Mouse (Mus musculus): ENCODE measurements around the gene Csnk1e. TPM values are rescaled to one million over a fixed set of nuclear protein-coding genes. Genes with fewer than 3 reads are reported as not detected.

Gene Csnk1e
- polyA plus RNA-seq, 1 experiment from 2014 or later = 267 TPM

GRCm38 (mm10) chr15:79381644-79382043 lies 73.7 kb downstream of the Csnk1e start:
- H3K9me3 ChIP-seq = no peaks in the 10 kb centered on the region
- peaks cover 17% of the 10 kb centered on the region for H3K36me3 ChIP-seq (replicated peaks)
- H3K27me3 ChIP-seq = no peaks in the 10 kb centered on the region
- peaks cover 7% of the 10 kb centered on the region; the same call in 1 of the 2 replicates for H3K4me1 ChIP-seq
- no peak overlapping the region for H3K9ac ChIP-seq
- 90% methylated on average over 9 of the region's 9 CpGs for WGBS
- no peak overlapping the region for H3K4me2 ChIP-seq
- H3K4me3 ChIP-seq (replicated peaks) = no peak overlapping the region
- no peak for ATAC-seq (ENCODE audit: low FRiP score)
- H3K27ac ChIP-seq = no peak overlapping the region

DNA sequence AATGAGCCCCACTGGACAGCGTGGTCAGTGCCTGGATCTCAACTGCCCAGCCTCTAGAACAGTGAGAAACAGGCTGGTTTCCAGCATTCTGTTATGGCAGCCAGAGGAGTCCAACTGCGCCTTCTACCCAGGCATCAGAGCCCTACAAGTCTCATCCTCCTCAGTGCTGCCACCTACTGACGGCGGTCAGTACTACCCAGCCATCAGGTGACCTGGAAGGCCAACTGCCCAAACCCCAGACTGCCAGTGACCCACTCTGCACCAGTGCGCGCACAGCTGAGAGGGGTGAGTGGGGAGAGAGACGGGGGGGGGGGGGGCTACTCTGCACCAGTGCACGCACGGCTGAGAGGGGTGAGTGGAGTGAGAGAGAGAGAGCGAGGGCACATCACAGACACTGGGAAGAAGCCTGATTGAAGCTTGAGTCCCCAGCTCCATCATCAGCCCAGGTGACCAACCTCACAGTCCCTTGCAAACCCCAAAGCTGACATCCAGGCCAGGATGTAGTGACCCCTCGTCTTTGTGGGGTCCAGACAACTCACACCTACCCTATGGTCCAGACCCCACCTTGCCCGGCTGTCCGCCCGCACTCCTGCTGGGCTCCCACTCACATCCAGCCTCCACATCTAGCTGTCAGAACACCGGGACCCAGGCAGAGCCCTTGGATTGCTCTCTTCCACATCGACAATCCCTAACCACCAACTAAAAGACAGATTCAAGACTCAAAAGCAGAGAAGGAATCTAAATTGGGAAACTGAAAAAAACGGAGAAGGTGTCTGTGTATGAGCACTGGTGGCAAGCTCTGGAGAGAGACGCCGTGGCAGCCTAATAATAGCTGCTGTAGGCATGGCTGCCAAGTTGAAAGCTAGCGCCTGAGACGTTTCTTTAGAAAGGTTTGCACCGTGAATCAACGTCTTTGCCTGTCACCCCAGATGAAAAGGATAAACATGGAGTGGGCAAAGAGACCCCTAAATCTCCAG lies 74.6 kb downstream of the Csnk1e start:
- H3K9me3 ChIP-seq = no peaks in the 10 kb centered on the region
- no peak for ATAC-seq (ENCODE audit: low FRiP score)
- H3K27me3 ChIP-seq = no peaks in the 10 kb centered on the region
- peaks cover 7% of the 10 kb centered on the region; the same call in 1 of the 2 replicates for H3K4me1 ChIP-seq
- no peak overlapping the region for H3K9ac ChIP-seq
- H3K4me2 ChIP-seq = no peak overlapping the region
- H3K4me3 ChIP-seq (replicated peaks) = no peak overlapping the region
- 55% methylated on average over 23 of the region's 23 CpGs for WGBS
- no peak overlapping the region for H3K27ac ChIP-seq
- H3K36me3 ChIP-seq (replicated peaks) = peaks cover 24% of the 10 kb centered on the region

GRCm38 (mm10) chr15:79379658-79380057 lies 75.7 kb downstream of the Csnk1e start:
- Histone ChIP-seq H3K9me3 (no peaks in the 10 kb centered on the region), H3K4me2 (no peak overlapping the region), H3K9ac (no peak overlapping the region), H3K4me1 (peaks cover 12% of the 10 kb centered on the region; the same call in 1 of the 2 replicates), H3K4me3 (replicated peaks) (no peak overlapping the region), H3K27ac (no peak overlapping the region), H3K27me3 (no peaks in the 10 kb centered on the region), H3K36me3 (replicated peaks) (peaks cover 28% of the 10 kb centered on the region)
- ATAC-seq (ENCODE audit: low FRiP score) = no peak
- WGBS = 92% methylated on average over 7 of the region's 7 CpGs

GRCm38 (mm10) chr15:79378608-79379007 lies 76.8 kb downstream of the Csnk1e start:
- WGBS = 92% methylated on average over 10 of the region's 10 CpGs
- no peak for ATAC-seq (ENCODE audit: low FRiP score)
- Histone ChIP-seq H3K9ac (no peak overlapping the region), H3K4me1 (peaks cover 12% of the 10 kb centered on the region; the same call in 1 of the 2 replicates), H3K4me2 (no peak overlapping the region), H3K27me3 (no peaks in the 10 kb centered on the region), H3K36me3 (replicated peaks) (peaks cover 37% of the 10 kb centered on the region), H3K9me3 (no peaks in the 10 kb centered on the region), H3K27ac (no peak overlapping the region), H3K4me3 (replicated peaks) (no peak overlapping the region)

DNA sequence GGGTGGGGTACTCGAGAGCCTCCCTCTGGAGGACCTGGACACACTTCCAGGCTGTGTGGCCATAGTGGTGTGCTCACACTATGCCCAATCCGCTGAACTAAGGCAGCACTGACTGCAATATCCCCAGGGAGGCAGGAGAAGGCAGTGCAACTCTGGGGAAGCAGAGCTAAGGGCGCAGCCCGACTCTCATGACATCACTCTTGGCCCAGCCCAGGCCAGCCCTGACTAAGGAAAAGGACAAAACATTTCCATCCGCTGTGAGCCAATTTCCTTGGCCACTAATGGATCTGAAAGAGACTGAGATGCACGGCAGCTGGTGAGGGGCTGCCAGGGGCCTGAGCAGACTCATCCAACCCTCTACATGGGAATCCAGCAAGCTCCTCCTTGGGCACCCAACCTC lies 77.7 kb downstream of the Csnk1e start:
- ATAC-seq (ENCODE audit: low FRiP score) = no peak
- no peak overlapping the region for H3K27ac ChIP-seq
- no peak overlapping the region for H3K4me2 ChIP-seq
- peaks cover 12% of the 10 kb centered on the region; the same call in 1 of the 2 replicates for H3K4me1 ChIP-seq
- 95% methylated on average over 6 of the region's 6 CpGs for WGBS
- H3K27me3 ChIP-seq = no peaks in the 10 kb centered on the region
- H3K9ac ChIP-seq = no peak overlapping the region
- H3K9me3 ChIP-seq = no peaks in the 10 kb centered on the region
- peaks cover 45% of the 10 kb centered on the region for H3K36me3 ChIP-seq (replicated peaks)
- no peak overlapping the region for H3K4me3 ChIP-seq (replicated peaks)

DNA sequence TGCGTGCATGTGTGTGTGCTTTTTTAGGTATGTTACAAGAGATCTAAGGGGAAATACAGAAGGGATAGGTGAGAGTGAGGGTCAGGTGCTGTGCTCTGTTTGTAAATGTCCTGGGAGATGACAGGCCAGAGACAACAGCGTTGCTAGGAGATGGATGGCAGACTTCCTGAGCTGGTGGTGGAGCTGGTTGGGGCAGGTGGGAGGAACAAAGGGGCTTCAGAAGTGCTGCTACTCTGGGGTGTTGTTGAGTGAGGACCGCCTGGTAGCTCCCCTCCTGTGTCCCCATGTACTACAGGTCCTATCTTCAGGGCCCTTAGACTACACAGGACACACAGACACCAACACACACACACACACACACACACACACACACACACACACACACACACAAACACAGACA lies 80.6 kb downstream of the Csnk1e start:
- Histone ChIP-seq H3K9me3 (no peaks in the 10 kb centered on the region), H3K27me3 (no peaks in the 10 kb centered on the region), H3K4me3 (replicated peaks) (no peak overlapping the region), H3K27ac (no peak overlapping the region), H3K9ac (no peak overlapping the region), H3K4me2 (no peak overlapping the region), H3K4me1 (0 out of 2 replicates have a peak, but pooled peaks cover 5% of the 10 kb centered on the region), H3K36me3 (replicated peaks) (peaks cover 64% of the 10 kb centered on the region)
- ATAC-seq (ENCODE audit: low FRiP score) = no peak
- WGBS = 59% methylated on average over 3 of the region's 3 CpGs

- Histone ChIP-seq H3K4me1 (0 out of 2 replicates have a peak, but pooled peaks cover 5% of the 10 kb centered on the region), H3K27ac (no peak overlapping the region), H3K9me3 (no peaks in the 10 kb centered on the region), H3K4me3 (replicated peaks) (no peak overlapping the region), H3K4me2 (no peak overlapping the region), H3K9ac (no peak overlapping the region), H3K36me3 (replicated peaks) (peaks cover 69% of the 10 kb centered on the region), H3K27me3 (no peaks in the 10 kb centered on the region)
- 78% methylated on average over 7 of the region's 7 CpGs for WGBS
- ATAC-seq (ENCODE audit: low FRiP score) = no peak
These were observed 85.0 kb downstream of the Csnk1e start for GRCm38 (mm10) chr15:79370281-79370843.

DNA sequence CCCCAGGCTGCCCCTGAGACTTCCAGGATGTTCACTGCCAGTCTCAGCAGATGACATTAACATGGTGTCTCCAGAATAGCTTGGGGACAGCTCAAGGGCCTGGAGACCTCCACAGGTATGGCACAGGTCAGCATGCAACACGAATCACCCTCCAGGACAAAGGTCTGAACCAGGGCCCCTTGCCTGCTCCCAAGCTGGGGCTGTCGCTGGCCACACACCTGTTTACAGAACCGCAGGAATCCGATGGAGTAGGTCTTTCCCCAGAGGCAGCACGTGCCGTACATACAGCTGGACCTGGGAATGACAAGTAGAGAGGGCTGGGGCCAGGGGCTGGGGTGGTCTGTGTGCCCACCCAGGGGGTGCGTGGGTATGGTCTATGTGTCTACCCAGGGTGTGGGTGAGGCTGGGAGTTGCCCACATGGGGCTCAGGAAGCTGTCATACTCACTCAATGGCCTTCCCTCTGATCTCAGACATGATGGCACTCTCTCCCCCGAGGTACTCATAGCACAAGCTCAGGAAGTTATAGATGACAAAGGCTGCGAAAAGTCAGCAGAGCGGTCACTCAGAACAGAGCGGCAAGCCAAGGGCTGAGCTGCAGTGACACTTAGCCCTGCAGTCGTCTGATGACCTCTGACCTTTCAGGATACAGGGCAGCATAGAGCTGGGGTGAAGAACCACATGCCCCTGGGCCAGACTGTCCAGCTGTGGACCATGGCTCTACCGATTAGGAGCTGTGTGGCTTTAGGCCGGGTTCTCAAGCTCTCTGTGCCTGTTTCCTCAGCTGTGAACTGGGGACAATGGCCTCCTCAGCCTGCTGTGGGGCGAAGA lies 85.7 kb downstream of the Csnk1e start:
- WGBS = 80% methylated on average over 15 of the region's 15 CpGs
- ATAC-seq (ENCODE audit: low FRiP score) = no peak
- Histone ChIP-seq H3K27me3 (no peaks in the 10 kb centered on the region), H3K4me3 (replicated peaks) (no peak overlapping the region), H3K9me3 (no peaks in the 10 kb centered on the region), H3K4me2 (no peak overlapping the region), H3K9ac (no peak overlapping the region), H3K4me1 (0 out of 2 replicates have a peak, but pooled peaks cover under 1% of the 10 kb centered on the region), H3K36me3 (replicated peaks) (peaks cover 75% of the 10 kb centered on the region), H3K27ac (no peak overlapping the region)

GRCm38 (mm10) chr15:79368861-79369440 lies 86.4 kb downstream of the Csnk1e start:
- H3K36me3 ChIP-seq (replicated peaks) = peaks cover 77% of the 10 kb centered on the region
- no peaks in the 10 kb centered on the region for H3K27me3 ChIP-seq
- H3K9ac ChIP-seq = no peak overlapping the region
- H3K4me1 ChIP-seq = no peaks in the 10 kb centered on the region
- no peak overlapping the region for H3K27ac ChIP-seq
- no peak overlapping the region for H3K4me3 ChIP-seq (replicated peaks)
- no peaks in the 10 kb centered on the region for H3K9me3 ChIP-seq
- no peak for ATAC-seq (ENCODE audit: low FRiP score)
- H3K4me2 ChIP-seq = no peak overlapping the region
- 89% methylated on average over 8 of the region's 8 CpGs for WGBS

GRCm38 (mm10) chr15:79368313-79368811 lies 87.0 kb downstream of the Csnk1e start:
- WGBS = 69% methylated on average over 14 of the region's 14 CpGs
- Histone ChIP-seq H3K9ac (no peak overlapping the region), H3K4me2 (no peak overlapping the region), H3K27ac (no peak overlapping the region), H3K27me3 (no peaks in the 10 kb centered on the region), H3K4me1 (no peaks in the 10 kb centered on the region), H3K36me3 (replicated peaks) (peaks cover 77% of the 10 kb centered on the region), H3K4me3 (replicated peaks) (no peak overlapping the region), H3K9me3 (no peaks in the 10 kb centered on the region)
- no peak for ATAC-seq (ENCODE audit: low FRiP score)

All from forebrain, embryonic 12.5 days (tissue).